Mouse (Mus musculus) small intestine, adult 2 months (tissue): ENCODE results near the gene Tex19.2.

ENCODE experiments used
- CTCF ChIP-seq: fragments of 200-500 bp; IDR thresholded peaks from 2 replicates; pipeline ENCODE4 v1.5.1; 2012; ENCODE audit warnings: low read depth, mild to moderate bottlenecking, control low read depth, inconsistent platforms, low read length, moderate library complexity, mixed read lengths; ENCODE audit not compliant: insufficient replicate concordance, insufficient read length; ENCODE audit errors: extremely low read depth
- POLR2A ChIP-seq: fragments of 200-500 bp; IDR thresholded peaks from 2 replicates; pipeline ENCODE4 v1.6.1; 2012; ENCODE audit warnings: low read depth, mild to moderate bottlenecking, control low read depth, inconsistent platforms, low read length, moderate library complexity

- TF ChIP-seq POLR2A = no peak
- TF ChIP-seq CTCF = no peak
Measured at GRCm38 (mm10) chr11:121075655-121076054, 42.8 kb downstream of the Tex19.2 start.
